Comparison of ENCODE assay signal across 1 mouse cellular context in the genomic region with DNA sequence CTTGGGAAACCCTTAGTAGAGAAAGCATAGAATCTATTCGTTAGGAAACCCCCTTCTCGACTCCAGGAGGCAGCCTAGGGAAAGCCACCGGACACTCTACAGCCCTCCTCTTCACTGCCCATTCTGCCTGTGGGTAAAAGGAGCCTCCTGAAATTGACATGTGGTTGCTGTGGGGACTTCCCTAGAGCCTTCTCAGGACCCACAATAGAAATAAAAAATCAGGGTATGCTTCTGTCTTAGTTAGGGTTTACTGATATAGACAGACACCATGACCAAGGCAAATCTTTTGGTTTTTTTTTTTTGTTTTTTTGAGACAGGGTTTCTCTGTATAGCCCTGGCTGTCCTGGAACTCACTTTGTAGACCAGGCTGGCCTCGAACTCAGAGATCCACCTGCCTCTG.
TF ChIP-seq lines count a peak whose summit lies in the region.

No protein-coding gene starts in this region.

TF ChIP-seq in CH12.LX, 34 proteins besides CTCF, POLR2A, EP300 and RAD21 (continued from another document):
- TF ChIP-seq MAFK (IDR thresholded peaks at IDR 0.05; ENCODE audit: insufficient replicate concordance, low read length) (0 out of 2 replicates have a peak, but pooled peaks have one; percentile 54), POLR2AphosphoS2 (IDR thresholded peaks at IDR 0.05; ENCODE audit: low read depth, low read length) (no peak), GABPA (IDR thresholded peaks at IDR 0.05; ENCODE audit: insufficient replicate concordance, low read depth, low read length) (no peak), NELFE (IDR thresholded peaks at IDR 0.05; ENCODE audit: low read depth, low read length) (no peak), PAX5 (IDR thresholded peaks at IDR 0.05; ENCODE audit: low read length) (no peak), SMC3 (IDR thresholded peaks at IDR 0.05; ENCODE audit: low read depth, low read length) (no peak), MYC (IDR thresholded peaks at IDR 0.05; ENCODE audit: low read depth, low read length) (peak; percentile 77; the same call in 1 of the 2 replicates), MAX (IDR thresholded peaks at IDR 0.05; ENCODE audit: low read length) (0 out of 2 replicates have a peak, but pooled peaks have one; percentile 11), MXI1 (IDR thresholded peaks at IDR 0.05; ENCODE audit: low read depth, low read length) (no peak), ZC3H11A (IDR thresholded peaks at IDR 0.05; ENCODE audit: low read depth, low read length) (no peak), CHD2 (IDR thresholded peaks at IDR 0.05; ENCODE audit: low read length) (no peak), JUN (IDR thresholded peaks at IDR 0.05; ENCODE audit: insufficient read depth, low read depth, low read length) (no peak), CHD1 (IDR thresholded peaks at IDR 0.05; ENCODE audit: low read depth, low read length) (no peak), USF1 (IDR thresholded peaks at IDR 0.05; ENCODE audit: low read depth, low read length) (no peak)
TF ChIP-seq in CH12.LX: peak in this region for 11.
